15 mouse cellular contexts compared by ENCODE assay signal in genomic region chrX:95963366-95963765, GRCm38 (mm10).
"Had no signal": no experiment of that assay in that cellular context is flagged by ENCODE, and none has a peak within 500 bp of the region (broad histone marks: within the 10 kb centered on the region; RNA-seq: fewer than 3 reads in every experiment).

No protein-coding gene starts in this region.

- H3K4me3 ChIP-seq: layer of hippocampus, adult 2 months; limb, embryonic 13.5 days; liver, embryonic 12.5 days; midbrain, embryonic 10.5 days; myocyte; neural tube, embryonic 15.5 days had no signal

- H3K4me1 ChIP-seq: limb, embryonic 13.5 days; liver, embryonic 12.5 days; neural tube, embryonic 15.5 days had no signal

- H3K36me3 ChIP-seq: limb, embryonic 13.5 days; liver, embryonic 12.5 days; neural tube, embryonic 15.5 days had no signal

- H3K27ac ChIP-seq: layer of hippocampus, adult 2 months; limb, embryonic 13.5 days; liver, embryonic 12.5 days; midbrain, embryonic 10.5 days; neural tube, embryonic 15.5 days had no signal

- H3K27me3 ChIP-seq: liver, embryonic 12.5 days; neural tube, embryonic 15.5 days had no signal

- H3K9ac ChIP-seq: limb, embryonic 13.5 days; liver, embryonic 12.5 days; lung, embryonic 14.5 days; neural tube, embryonic 15.5 days had no signal

- ATAC-seq: liver, embryonic 12.5 days had no signal

- DNase-seq: kidney, postnatal 10 days; kidney, postnatal 4 days; lung, embryonic 14.5 days; lung, postnatal 10 days; lung, postnatal 4 days; midbrain, embryonic 14.5 days; right cerebral cortex, postnatal 4 days; spleen, adult 18-20 months; thymus, postnatal 4 days had no signal
